Mouse (Mus musculus) stomach, postnatal 0 days (tissue): ENCODE measurements around the gene Lamc2. TPM values are rescaled to one million over a fixed set of nuclear protein-coding genes. Genes with fewer than 3 reads are reported as not detected.

Experiments
- ATAC-seq: fragments of 200-750 bp; cut with Nextera tagmentation; 2 replicates; pipeline ENCODE4 v1.8.0; 2017; ENCODE audit not compliant: low FRiP score, low TSS enrichment
- DNase-seq: peaks from one replicate; pipeline ENCODE4 v3.0.0-alpha.2; 2016; ENCODE audit warnings: low spot score
- H3K27ac ChIP-seq: fragments of 300-500 bp; sonication (generic); replicated peaks from 2 replicates; pipeline ENCODE4 v1.5.1; 2014; ENCODE audit warnings: mild to moderate bottlenecking, control low read depth
- H3K27me3 ChIP-seq: fragments of 300-500 bp; sonication (generic); 2 replicates; pipeline ENCODE4 v1.6.1; 2014; ENCODE audit warnings: low read length; ENCODE audit not compliant: control insufficient read depth, insufficient read depth
- H3K36me3 ChIP-seq: fragments of 300-500 bp; sonication (generic); 2 replicates; pipeline ENCODE4 v1.6.1; 2014; ENCODE audit warnings: low read length, mixed read lengths; ENCODE audit not compliant: control insufficient read depth, insufficient read depth
- H3K4me1 ChIP-seq: fragments of 300-500 bp; sonication (generic); replicated peaks from 2 replicates; pipeline ENCODE4 v1.6.1; 2014; ENCODE audit warnings: antibody characterized with exemption; ENCODE audit not compliant: control insufficient read depth, insufficient read depth
- H3K4me2 ChIP-seq: fragments of 300-500 bp; sonication (generic); replicated peaks from 2 replicates; pipeline ENCODE4 v1.6.1; 2014; ENCODE audit warnings: low read depth, mild to moderate bottlenecking, control low read depth, moderate library complexity
- H3K4me3 ChIP-seq: fragments of 300-500 bp; sonication (generic); 2 replicates; pipeline ENCODE4 v1.5.1; 2014; ENCODE audit warnings: low read depth, low read length, control low read depth
- H3K9ac ChIP-seq: fragments of 300-500 bp; sonication (generic); 2 replicates; pipeline ENCODE4 v1.6.1; 2014; ENCODE audit warnings: mild to moderate bottlenecking, low read length, control low read depth, mixed read lengths
- H3K9me3 ChIP-seq: fragments of 300-500 bp; sonication (generic); 2 replicates; pipeline ENCODE4 v1.6.1; 2016; ENCODE audit warnings: low read length; ENCODE audit not compliant: control insufficient read depth
- CTCF ChIP-seq: IDR thresholded peaks from 2 replicates; pipeline ENCODE4 v1.5.1; 2016; ENCODE audit warnings: antibody characterized with exemption, low read depth, mild to moderate bottlenecking, moderate library complexity
- EP300 ChIP-seq: optimal IDR thresholded peaks from 2 replicates; pipeline ENCODE3; 2016; ENCODE audit warnings: antibody characterized with exemption
- WGBS: fragments of 180-500 bp; shearing (Covaris S2); extraction: QIAGEN DNeasy Blood & Tissue Kit; methylation state at CpG from one replicate; pipeline ENCODE4 v1.1.7; 2014; 5-methylcytosine and 5-hydroxymethylcytosine counted together
- polyA plus RNA-seq: library from polyadenylated mRNA; unstranded; fragments of >200 nt; fragmentation: Nextera tagmentation; extraction: Ambion mirVana; gene quantifications from 2 replicates; pipeline ENCODE4 v1.2.1, GENCODE M21; 2015

Lamc2 gene
- 17.6 and 18.2 TPM in 2 replicates for polyA plus RNA-seq

DNA sequence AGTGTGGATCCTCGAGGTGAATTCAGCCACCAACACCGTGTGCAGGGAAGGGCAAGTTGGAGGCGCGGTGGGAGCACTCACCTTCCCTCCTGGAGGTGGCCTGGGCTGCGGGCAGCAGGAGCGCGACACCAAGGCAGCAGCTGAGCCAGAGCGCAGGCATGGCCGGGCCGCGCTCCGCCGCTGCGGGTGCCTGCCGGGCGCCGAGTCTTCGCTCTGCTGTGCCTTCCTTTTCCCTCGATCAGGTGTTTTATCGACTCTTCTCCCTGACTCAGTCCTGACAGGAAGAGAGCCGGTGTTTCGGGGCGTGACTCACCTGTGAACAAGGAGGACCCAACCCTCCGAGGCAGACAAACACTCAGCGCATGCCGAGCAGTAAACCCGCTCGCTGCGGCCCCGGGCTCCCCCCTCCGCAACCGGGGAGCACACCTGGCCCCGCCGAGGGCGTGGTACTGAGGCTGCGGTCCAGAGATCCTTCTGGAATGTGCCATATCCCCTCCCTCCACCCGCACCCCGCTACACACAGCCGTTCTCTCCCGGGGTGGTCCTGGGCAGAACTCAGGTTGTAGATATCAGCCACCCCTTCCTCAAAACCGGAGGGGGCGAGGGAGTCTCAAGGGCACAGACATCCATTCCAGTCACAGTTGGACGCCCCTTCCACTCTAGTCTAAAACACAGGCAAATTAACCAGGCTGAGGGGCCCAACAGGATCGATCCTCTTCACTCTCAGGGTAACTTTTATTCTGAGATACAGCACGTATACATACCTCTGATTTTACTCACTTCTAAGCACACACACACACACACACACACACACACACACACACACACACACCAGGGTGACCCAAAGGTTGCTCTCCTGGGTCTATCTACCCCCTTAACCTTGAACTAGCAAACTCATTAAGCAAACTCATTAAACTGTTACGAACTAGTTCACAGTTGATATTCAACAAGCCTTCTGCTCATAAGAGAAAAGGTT is at the start of gene Lamc2:
Gene Lamc2 (minus strand): TSS at position 620 of the 976 bp plus-strand sequence.
- Histone ChIP-seq H3K4me2 (peak within 1 kb of the TSS; percentile 67), H3K4me3 (peak within 1 kb of the TSS; percentile 49), H3K9me3 (no peaks in the 10 kb centered on the region), H3K4me1 (0 out of 2 replicates have a peak, but pooled peaks cover 5% of the 10 kb centered on the region), H3K27me3 (peaks cover 2% of the 10 kb centered on the region; the same call in 1 of the 2 replicates), H3K36me3 (no peaks in the 10 kb centered on the region), H3K27ac (peak within 1 kb of the TSS; percentile 78), H3K9ac (peak within 1 kb of the TSS; percentile 69)
- TF ChIP-seq CTCF (no peak), EP300 (no peak)
- DNase-seq = peak; percentile 85
- ATAC-seq = peak; percentile 95
- WGBS = 6% methylated on average over 46 of the region's 46 CpGs

DNA sequence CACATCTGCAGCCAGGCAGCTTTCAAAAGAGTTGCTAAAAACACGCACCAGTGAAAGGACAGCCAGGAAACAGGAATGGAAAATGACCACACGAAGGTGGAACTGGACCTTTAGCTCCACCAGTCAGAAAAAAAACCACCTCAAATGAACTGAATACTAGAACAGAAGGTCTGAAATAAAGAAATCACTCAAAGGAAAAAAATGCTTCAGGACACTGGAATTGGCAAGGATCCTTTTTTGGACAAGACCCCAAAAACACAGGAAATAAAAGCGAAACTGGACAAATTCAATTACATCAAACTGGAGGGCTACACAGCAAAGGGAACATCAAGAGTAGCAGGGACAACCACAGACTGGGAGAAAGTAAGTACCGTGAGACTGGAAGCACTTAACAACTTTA is 49.3 kb upstream of the Lamc2 start:
- 47% methylated on average over 4 of the region's 4 CpGs for WGBS
- Histone ChIP-seq H3K9ac (no peak overlapping the region), H3K27me3 (no peaks in the 10 kb centered on the region), H3K4me3 (no peak overlapping the region), H3K4me2 (no peak overlapping the region), H3K27ac (0 out of 2 replicates have a peak overlapping the region, but pooled peaks have one; percentile 8), H3K4me1 (no peaks in the 10 kb centered on the region), H3K36me3 (peaks cover 30% of the 10 kb centered on the region), H3K9me3 (no peaks in the 10 kb centered on the region)
- ATAC-seq (no peak), DNase-seq (no peak)
- no peak for TF ChIP-seq EP300
- no peak for TF ChIP-seq CTCF

DNA sequence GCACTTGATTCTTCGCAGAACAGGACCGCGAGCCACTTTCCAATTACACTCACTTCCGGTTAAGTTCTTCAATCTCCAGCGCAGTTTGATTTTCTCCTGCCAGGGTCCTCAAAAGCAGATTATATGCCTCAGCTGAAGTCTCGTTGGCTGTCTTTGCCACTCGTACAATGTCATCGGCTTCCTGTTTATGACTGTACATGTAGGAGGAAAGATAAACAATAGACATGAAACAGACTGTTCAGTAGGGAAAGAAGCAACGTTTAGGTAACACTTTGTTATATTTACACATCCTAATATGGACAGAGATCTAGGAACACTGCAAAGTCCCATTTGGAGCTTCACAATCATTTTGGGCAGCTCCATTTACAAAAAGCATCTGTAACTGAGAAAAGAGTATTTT is 45.4 kb upstream of the Lamc2 start:
- H3K9me3 ChIP-seq = no peaks in the 10 kb centered on the region
- H3K27ac ChIP-seq = no peak overlapping the region
- no peak overlapping the region for H3K4me2 ChIP-seq
- WGBS = 75% methylated on average over 9 of the region's 9 CpGs
- H3K4me3 ChIP-seq = no peak overlapping the region
- no peaks in the 10 kb centered on the region for H3K4me1 ChIP-seq
- TF ChIP-seq EP300 (no peak), CTCF (no peak)
- ATAC-seq = no peak
- no peaks in the 10 kb centered on the region for H3K27me3 ChIP-seq
- H3K36me3 ChIP-seq = peaks cover 30% of the 10 kb centered on the region
- H3K9ac ChIP-seq = no peak overlapping the region
- DNase-seq = no peak

DNA sequence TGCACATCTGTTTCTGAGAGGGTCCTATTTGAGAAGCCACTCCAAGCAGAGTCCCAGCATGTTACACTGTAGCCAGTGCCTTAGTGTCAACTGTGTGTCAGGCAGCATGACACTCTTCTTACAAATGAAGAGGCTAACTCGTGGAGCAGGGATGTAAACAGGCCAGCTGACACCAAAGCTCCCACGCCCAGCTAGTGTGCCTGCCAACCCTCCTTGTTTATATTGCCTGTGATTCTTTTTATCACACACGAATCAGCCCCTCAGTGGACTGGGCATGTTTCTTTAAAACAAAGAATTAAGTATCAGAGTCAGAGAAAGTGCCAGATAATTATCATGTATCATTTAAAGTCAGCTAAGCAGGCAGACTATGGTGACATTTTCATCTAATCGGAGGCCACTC is 41.7 kb upstream of the Lamc2 start:
- peaks cover 43% of the 10 kb centered on the region for H3K36me3 ChIP-seq
- DNase-seq = no peak
- 36% methylated on average over 4 of the region's 4 CpGs for WGBS
- TF ChIP-seq CTCF (no peak), EP300 (no peak)
- H3K9ac ChIP-seq = no peak overlapping the region
- H3K27me3 ChIP-seq = no peaks in the 10 kb centered on the region
- no peak overlapping the region for H3K4me3 ChIP-seq
- H3K4me2 ChIP-seq = no peak overlapping the region
- no peak overlapping the region for H3K27ac ChIP-seq
- H3K4me1 ChIP-seq = no peaks in the 10 kb centered on the region
- no peak for ATAC-seq
- H3K9me3 ChIP-seq = no peaks in the 10 kb centered on the region

DNA sequence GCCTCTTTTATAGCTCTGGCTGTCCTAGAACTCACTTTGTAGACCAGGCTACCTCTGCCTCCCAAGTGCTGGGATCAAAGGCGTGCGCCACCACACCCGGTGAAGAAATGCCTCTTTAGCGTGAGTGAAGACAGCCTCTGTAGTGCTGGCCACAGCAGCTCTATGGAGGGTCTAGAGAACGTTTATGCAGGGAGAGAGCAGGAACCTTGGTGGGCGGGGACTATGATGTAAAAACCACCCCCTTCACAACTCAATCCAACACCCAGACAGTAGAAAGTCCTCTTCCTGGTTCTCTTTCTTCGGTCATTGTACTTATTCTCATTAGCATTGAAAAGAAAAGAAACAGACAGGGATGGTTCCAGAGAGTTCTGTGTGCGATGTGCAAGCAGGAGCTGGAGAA is 40.8 kb upstream of the Lamc2 start:
- H3K4me3 ChIP-seq = no peak overlapping the region
- H3K36me3 ChIP-seq = peaks cover 40% of the 10 kb centered on the region
- DNase-seq = no peak
- no peak overlapping the region for H3K27ac ChIP-seq
- no peaks in the 10 kb centered on the region for H3K4me1 ChIP-seq
- no peak for ATAC-seq
- H3K27me3 ChIP-seq = no peaks in the 10 kb centered on the region
- H3K4me2 ChIP-seq = no peak overlapping the region
- TF ChIP-seq EP300 = no peak
- TF ChIP-seq CTCF = no peak
- H3K9me3 ChIP-seq = no peaks in the 10 kb centered on the region
- WGBS = 81% methylated on average over 8 of the region's 8 CpGs
- no peak overlapping the region for H3K9ac ChIP-seq
